Mouse (Mus musculus) intestine, embryonic 14.5 days (tissue): ENCODE measurements around the gene Vwa3b. TPM values are rescaled to one million over a fixed set of nuclear protein-coding genes. Genes with fewer than 3 reads are reported as not detected.

ENCODE experiments used
- ATAC-seq: fragments of 200-750 bp; cut with Nextera tagmentation; replicated peaks from 2 replicates; pipeline ENCODE4 v1.8.0; 2017; ENCODE audit warnings: low read depth, moderate number of reproducible peaks, moderate TSS enrichment, moderate library complexity; ENCODE audit not compliant: low FRiP score, low TSS enrichment
- DNase-seq: peaks from one replicate; pipeline ENCODE4 v3.0.0-alpha.2; 2018; ENCODE audit warnings: low spot score
- H3K27ac ChIP-seq: fragments of 300-500 bp; sonication (generic); 2 replicates; pipeline ENCODE4 v1.5.1; 2014; ENCODE audit warnings: low read depth, mild to moderate bottlenecking, control low read depth
- H3K27me3 ChIP-seq: fragments of 300-500 bp; sonication (generic); replicated peaks from 2 replicates; pipeline ENCODE4 v1.6.1; 2014; ENCODE audit warnings: low read length, control low read depth; ENCODE audit not compliant: control insufficient read depth, insufficient read depth
- H3K36me3 ChIP-seq: fragments of 300-500 bp; sonication (generic); 2 replicates; pipeline ENCODE4 v1.6.1; 2014; ENCODE audit warnings: low read length, control low read depth; ENCODE audit not compliant: control insufficient read depth, insufficient read depth
- H3K4me1 ChIP-seq: fragments of 300-500 bp; sonication (generic); replicated peaks from 2 replicates; pipeline ENCODE4 v1.6.1; 2014; ENCODE audit warnings: low read length, control low read depth, mixed read lengths; ENCODE audit not compliant: control insufficient read depth, insufficient read depth
- H3K4me2 ChIP-seq: fragments of 300-500 bp; sonication (generic); 2 replicates; pipeline ENCODE4 v1.6.1; 2014; ENCODE audit warnings: low read length
- H3K4me3 ChIP-seq: fragments of 300-500 bp; sonication (generic); 2 replicates; pipeline ENCODE4 v1.5.1; 2014; ENCODE audit warnings: low read depth, low read length, control low read depth, mixed read lengths
- H3K9ac ChIP-seq: fragments of 300-500 bp; sonication (generic); 2 replicates; pipeline ENCODE4 v1.6.1; 2014; ENCODE audit warnings: mild to moderate bottlenecking, low read length
- H3K9me3 ChIP-seq: fragments of 300-500 bp; sonication (generic); 2 replicates; pipeline ENCODE4 v1.6.1; 2016; ENCODE audit warnings: low read length, control low read depth; ENCODE audit not compliant: control insufficient read depth
- WGBS: fragments of 180-500 bp; shearing (Covaris S2); extraction: QIAGEN DNeasy Blood & Tissue Kit; methylation state at CpG from one replicate; pipeline ENCODE4 v1.1.7; 2014; 5-methylcytosine and 5-hydroxymethylcytosine counted together
- polyA plus RNA-seq: library from polyadenylated mRNA; unstranded; fragments of >200 nt; fragmentation: Nextera tagmentation; extraction: Ambion mirVana; gene quantifications from 2 replicates; pipeline ENCODE4 v1.2.1, GENCODE M21; 2014

Gene Vwa3b
- polyA plus RNA-seq, 1 experiment from 2014 or later, result 2.8 TPM

- WGBS, result 83% methylated on average over 7 of the region's 7 CpGs
- Histone ChIP-seq H3K4me1 (0 out of 2 replicates have a peak, but pooled peaks cover 3% of the 10 kb centered on the region), H3K27ac (no peak overlapping the region), H3K27me3 (no peaks in the 10 kb centered on the region), H3K4me3 (no peak overlapping the region), H3K4me2 (no peak overlapping the region), H3K9me3 (no peaks in the 10 kb centered on the region), H3K9ac (no peak overlapping the region), H3K36me3 (no peaks in the 10 kb centered on the region)
- ATAC-seq, result 0 out of 2 replicates have a peak, but pooled peaks have one; percentile 64
- DNase-seq, result no peak
Measured at GRCm38 (mm10) chr1:37041126-37041525, 14.7 kb downstream of the Vwa3b start.

- 0 out of 2 replicates have a peak, but pooled peaks cover 3% of the 10 kb centered on the region for H3K4me1 ChIP-seq
- no peak for ATAC-seq
- whole genome bisulfite sequencing, result 91% methylated on average over 5 of the region's 5 CpGs
Measured at GRCm38 (mm10) chr1:37041856-37042255, 15.5 kb downstream of the Vwa3b start.

GRCm38 (mm10) chr1:37042769-37043168 is 16.4 kb downstream of the Vwa3b start:
- no peak overlapping the region for H3K9ac ChIP-seq
- peaks cover 8% of the 10 kb centered on the region; the same call in 1 of the 2 replicates for H3K9me3 ChIP-seq
- 0 out of 2 replicates have a peak, but pooled peaks cover 3% of the 10 kb centered on the region for H3K4me1 ChIP-seq
- no peak for DNase-seq
- no peak overlapping the region for H3K4me3 ChIP-seq
- 87% methylated on average over 8 of the region's 8 CpGs for WGBS
- H3K4me2 ChIP-seq, result no peak overlapping the region
- H3K36me3 ChIP-seq, result no peaks in the 10 kb centered on the region
- ATAC-seq, result no peak
- H3K27ac ChIP-seq, result no peak overlapping the region
- H3K27me3 ChIP-seq, result no peaks in the 10 kb centered on the region

More at GRCm38 (mm10) chr1:37041856-37042255, 15.5 kb downstream of the Vwa3b start:
- Histone ChIP-seq H3K4me3 (no peak overlapping the region), H3K9me3 (no peaks in the 10 kb centered on the region), H3K4me2 (no peak overlapping the region), H3K27ac (no peak overlapping the region), H3K36me3 (no peaks in the 10 kb centered on the region), H3K27me3 (no peaks in the 10 kb centered on the region), H3K9ac (no peak overlapping the region)
- no peak for DNase-seq

GRCm38 (mm10) chr1:37043196-37043595 is 16.8 kb downstream of the Vwa3b start:
- 0 out of 2 replicates have a peak, but pooled peaks cover 3% of the 10 kb centered on the region for H3K4me1 ChIP-seq
- no peaks in the 10 kb centered on the region for H3K27me3 ChIP-seq
- ATAC-seq (no peak), DNase-seq (no peak)
- H3K9me3 ChIP-seq, result peaks cover 11% of the 10 kb centered on the region; the same call in 1 of the 2 replicates
- H3K9ac ChIP-seq, result no peak overlapping the region
- WGBS, result 93% methylated on average over 3 of the region's 3 CpGs
- H3K4me3 ChIP-seq, result no peak overlapping the region
- no peak overlapping the region for H3K4me2 ChIP-seq
- H3K27ac ChIP-seq, result no peak overlapping the region
- no peaks in the 10 kb centered on the region for H3K36me3 ChIP-seq

GRCm38 (mm10) chr1:37045472-37045871 is 19.1 kb downstream of the Vwa3b start:
- H3K9ac ChIP-seq, result no peak overlapping the region
- no peak overlapping the region for H3K4me3 ChIP-seq
- H3K9me3 ChIP-seq, result peaks cover 11% of the 10 kb centered on the region; the same call in 1 of the 2 replicates
- 0 out of 2 replicates have a peak, but pooled peaks cover 3% of the 10 kb centered on the region for H3K4me1 ChIP-seq
- WGBS, result 38% methylated on average over 5 of the region's 5 CpGs
- H3K36me3 ChIP-seq, result no peaks in the 10 kb centered on the region
- H3K27me3 ChIP-seq, result no peaks in the 10 kb centered on the region
- ATAC-seq, result no peak
- no peak overlapping the region for H3K4me2 ChIP-seq
- DNase-seq, result no peak
- H3K27ac ChIP-seq, result no peak overlapping the region

GRCm38 (mm10) chr1:37049159-37049558 is 22.8 kb downstream of the Vwa3b start:
- no peak overlapping the region for H3K9ac ChIP-seq
- DNase-seq (no peak), ATAC-seq (no peak)
- WGBS, result 21% methylated on average over 4 of the region's 4 CpGs
- peaks cover 11% of the 10 kb centered on the region; the same call in 1 of the 2 replicates for H3K9me3 ChIP-seq
- H3K27ac ChIP-seq, result no peak overlapping the region
- H3K4me2 ChIP-seq, result no peak overlapping the region
- H3K36me3 ChIP-seq, result no peaks in the 10 kb centered on the region
- 0 out of 2 replicates have a peak, but pooled peaks cover 3% of the 10 kb centered on the region for H3K4me1 ChIP-seq
- no peak overlapping the region for H3K4me3 ChIP-seq
- no peaks in the 10 kb centered on the region for H3K27me3 ChIP-seq

GRCm38 (mm10) chr1:37053691-37054090 is 27.3 kb downstream of the Vwa3b start:
- Histone ChIP-seq H3K27ac (no peak overlapping the region), H3K9ac (no peak overlapping the region), H3K9me3 (no peaks in the 10 kb centered on the region), H3K36me3 (no peaks in the 10 kb centered on the region), H3K27me3 (no peaks in the 10 kb centered on the region), H3K4me2 (no peak overlapping the region), H3K4me1 (no peaks in the 10 kb centered on the region), H3K4me3 (no peak overlapping the region)
- ATAC-seq, result no peak
- DNase-seq, result no peak
- 63% methylated on average over 4 of the region's 4 CpGs for WGBS

GRCm38 (mm10) chr1:37056831-37057561 is 30.6 kb downstream of the Vwa3b start:
- no peaks in the 10 kb centered on the region for H3K27me3 ChIP-seq
- no peak for ATAC-seq
- H3K4me2 ChIP-seq, result no peak overlapping the region
- H3K4me1 ChIP-seq, result 0 out of 2 replicates have a peak, but pooled peaks cover 2% of the 10 kb centered on the region
- H3K36me3 ChIP-seq, result no peaks in the 10 kb centered on the region
- DNase-seq, result no peak
- H3K27ac ChIP-seq, result no peak overlapping the region
- no peak overlapping the region for H3K9ac ChIP-seq
- H3K9me3 ChIP-seq, result no peaks in the 10 kb centered on the region
- no peak overlapping the region for H3K4me3 ChIP-seq
- 84% methylated on average over 6 of the region's 6 CpGs for WGBS
